Mouse (Mus musculus) brain, embryonic 14.5 days (tissue): ENCODE measurements around the gene Itgb6.

ENCODE experiments used
- CTCF ChIP-seq: fragments of 200-500 bp; IDR thresholded peaks from 2 replicates; pipeline ENCODE4 v1.5.1; 2012; ENCODE audit warnings: inconsistent platforms, mild to moderate bottlenecking, moderate library complexity, borderline replicate concordance; ENCODE audit not compliant: insufficient read depth, insufficient read length; ENCODE audit errors: extremely low read depth
- POLR2A ChIP-seq: fragments of 200-500 bp; IDR thresholded peaks from 2 replicates; pipeline ENCODE4 v1.6.1; 2012; ENCODE audit warnings: mild to moderate bottlenecking, inconsistent platforms, borderline replicate concordance; ENCODE audit not compliant: poor library complexity, insufficient read depth, insufficient read length, severe bottlenecking; ENCODE audit errors: extremely low read depth

GRCm38 (mm10) chr2:60636038-60636437 is 86.4 kb downstream of the Itgb6 start:
- TF ChIP-seq CTCF (no peak), POLR2A (no peak)
